Mouse (Mus musculus): ENCODE data around the gene Trim7.

DNA sequence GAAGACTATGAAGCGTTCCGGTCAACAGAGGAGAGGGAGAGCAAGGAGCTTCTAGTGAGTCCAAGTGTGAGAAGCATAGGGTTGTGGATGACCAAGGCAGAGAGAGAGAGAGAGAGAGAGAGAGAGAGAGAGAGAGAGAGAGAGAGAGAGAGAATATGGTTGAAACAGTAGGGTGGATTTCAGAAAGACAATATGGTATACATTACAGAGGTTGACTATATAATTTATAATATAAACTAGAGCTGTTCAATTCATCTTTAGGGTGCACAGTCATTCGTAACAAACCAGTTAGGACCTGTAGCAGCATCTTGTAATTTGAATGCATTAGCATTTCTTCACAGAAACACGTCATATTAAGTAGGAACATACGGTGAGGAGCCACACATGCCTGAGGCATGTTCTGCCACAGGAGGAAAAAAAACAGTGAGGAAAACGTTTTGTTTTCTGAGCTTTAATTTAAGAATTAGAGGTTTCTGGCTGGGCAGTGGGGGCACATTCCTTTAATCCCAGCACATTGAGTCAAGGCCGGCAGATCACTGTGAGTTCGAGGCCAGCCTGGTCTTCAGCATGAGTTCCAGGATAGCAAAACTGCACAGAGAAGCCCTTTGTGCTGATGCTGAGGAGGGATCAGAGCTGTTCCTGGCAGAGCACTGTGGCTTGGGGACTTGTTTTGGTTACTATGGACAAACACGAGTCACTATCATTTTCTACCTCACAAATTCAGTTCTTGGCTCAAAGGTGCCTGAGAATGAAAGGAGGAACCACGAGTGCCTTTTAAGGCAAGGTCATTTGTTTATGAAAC is 13.1 kb downstream of the Trim7 start:
- TF ChIP-seq CTCF (IDR thresholded peaks at IDR 0.05; ENCODE audit: control insufficient read depth, insufficient read depth, low read length) (no peak), POLR2A (IDR thresholded peaks at IDR 0.05; ENCODE audit: borderline replicate concordance, control insufficient read depth, low read depth, low read length) (no peak)

Measured in bone marrow, adult 2 months (tissue).